Mouse (Mus musculus): Measurements from ENCODE around the gene Hpgds.

Gene Hpgds

DNA sequence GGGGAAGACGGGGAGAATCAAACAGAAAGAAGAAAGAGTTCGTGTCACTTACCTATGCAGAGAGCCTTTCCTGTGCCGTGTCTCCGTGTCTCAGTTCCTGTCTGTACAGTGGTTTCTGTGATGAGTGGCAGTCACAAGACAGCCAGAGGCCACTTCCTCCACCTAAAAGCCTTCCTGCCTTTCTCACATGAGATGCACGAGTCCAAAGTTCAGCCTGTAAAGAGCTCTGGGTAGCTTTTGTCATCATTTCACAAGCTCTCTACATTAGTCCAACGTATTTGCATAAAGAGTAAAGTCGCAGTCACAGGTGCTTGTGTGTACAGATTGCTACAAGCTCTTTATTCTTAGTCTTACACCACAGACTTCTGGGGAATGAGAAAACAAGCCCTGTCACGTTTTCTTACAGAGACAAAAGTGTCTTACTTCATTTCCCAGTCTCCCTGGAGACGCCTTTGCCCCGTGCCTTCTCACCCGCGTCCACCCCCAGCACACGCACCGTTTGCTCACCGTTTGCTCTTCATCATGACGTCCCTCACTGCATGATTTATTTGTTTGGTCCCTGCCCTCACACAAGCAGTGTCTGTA, at the start of gene Hpgds:
Gene Hpgds (minus strand): TSS at position 288 of the 585 bp plus-strand sequence.
- no peak for TF ChIP-seq GATA4 (IDR thresholded peaks at IDR 0.05; ENCODE audit: insufficient replicate concordance, low read length)

- TF ChIP-seq GATA4 (IDR thresholded peaks at IDR 0.05; ENCODE audit: insufficient replicate concordance, low read length): no peak
Measured at GRCm38 (mm10) chr6:65164977-65165376, 20.3 kb upstream of the Hpgds start.

GRCm38 (mm10) chr6:65164137-65164536, 19.4 kb upstream of the Hpgds start:
- TF ChIP-seq GATA4 (IDR thresholded peaks at IDR 0.05; ENCODE audit: insufficient replicate concordance, low read length): no peak

DNA sequence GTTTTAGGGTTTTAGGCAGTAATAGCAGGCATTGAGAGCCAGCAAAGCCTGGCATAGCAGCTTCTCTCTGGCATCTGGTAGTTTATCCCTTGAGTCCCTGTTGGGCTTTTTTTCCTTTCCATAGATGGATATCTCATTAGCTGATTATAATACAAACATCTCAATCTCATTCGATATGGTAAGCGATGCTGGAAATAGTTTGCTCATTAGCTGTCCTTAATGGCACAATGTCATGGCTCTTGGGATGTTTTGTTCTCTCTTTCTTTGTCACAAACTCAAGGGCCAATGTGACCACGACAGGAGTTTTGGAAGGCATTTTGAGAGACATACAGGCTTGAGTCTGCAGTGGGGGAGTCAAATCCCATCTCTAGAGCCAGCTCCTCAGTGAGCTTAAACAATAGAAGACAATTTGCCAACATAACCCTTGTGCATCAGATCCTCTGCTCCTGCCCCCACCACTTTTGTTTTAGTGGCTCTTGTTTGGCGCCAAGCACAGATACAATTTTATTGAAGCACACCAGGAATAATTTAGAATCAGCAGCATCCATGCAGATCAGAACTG, 14.8 kb upstream of the Hpgds start:
- TF ChIP-seq GATA4 (IDR thresholded peaks at IDR 0.05; ENCODE audit: insufficient replicate concordance, low read length): no peak

DNA sequence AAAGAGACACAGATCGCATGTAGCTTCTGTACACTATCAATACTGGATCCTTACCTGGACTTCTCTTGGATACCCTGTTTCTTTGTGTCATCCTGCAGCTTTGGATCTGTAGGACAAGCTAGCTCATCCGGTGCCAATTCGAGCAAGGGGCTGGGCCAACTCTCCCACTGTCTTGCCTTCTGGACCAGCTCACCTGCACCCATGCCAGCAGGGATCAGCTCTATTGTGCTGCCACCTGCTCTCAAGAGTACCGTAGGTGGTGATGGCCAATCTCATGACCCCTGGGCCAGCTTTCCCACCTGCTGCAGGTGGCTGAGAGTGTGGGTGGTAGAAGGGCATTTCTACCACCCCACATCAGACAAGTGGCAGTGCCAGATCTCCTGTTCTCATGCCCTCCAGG, 12.3 kb upstream of the Hpgds start:
- no peak for TF ChIP-seq GATA4 (IDR thresholded peaks at IDR 0.05; ENCODE audit: insufficient replicate concordance, low read length)

GRCm38 (mm10) chr6:65153570-65153969, 8.9 kb upstream of the Hpgds start:
- no peak for TF ChIP-seq GATA4 (IDR thresholded peaks at IDR 0.05; ENCODE audit: insufficient replicate concordance, low read length)

DNA sequence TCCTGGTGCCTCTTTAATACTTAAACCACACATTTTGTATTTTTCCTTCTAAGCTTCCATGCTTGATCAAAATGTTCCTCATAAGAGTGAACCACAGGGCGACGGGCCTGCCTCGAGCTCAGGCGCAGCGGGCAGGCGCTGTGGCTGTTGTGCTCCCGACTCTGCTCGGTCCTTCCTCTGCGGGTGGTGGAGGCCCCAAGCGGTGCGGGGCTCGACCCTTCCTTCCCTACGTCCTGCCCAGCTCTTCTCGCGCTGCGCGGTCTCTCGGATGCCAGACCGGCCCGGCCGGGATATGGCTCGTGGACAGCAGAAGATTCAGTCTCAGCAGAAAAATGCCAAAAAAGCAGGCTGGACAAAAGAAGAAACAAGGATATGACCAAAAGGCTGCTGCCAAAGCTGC, 6.0 kb upstream of the Hpgds start:
- no peak for TF ChIP-seq GATA4 (IDR thresholded peaks at IDR 0.05; ENCODE audit: insufficient replicate concordance, low read length)

- TF ChIP-seq GATA4 (IDR thresholded peaks at IDR 0.05; ENCODE audit: insufficient replicate concordance, low read length): no peak
Measured at GRCm38 (mm10) chr6:65146363-65146762, 1.7 kb upstream of the Hpgds start.

DNA sequence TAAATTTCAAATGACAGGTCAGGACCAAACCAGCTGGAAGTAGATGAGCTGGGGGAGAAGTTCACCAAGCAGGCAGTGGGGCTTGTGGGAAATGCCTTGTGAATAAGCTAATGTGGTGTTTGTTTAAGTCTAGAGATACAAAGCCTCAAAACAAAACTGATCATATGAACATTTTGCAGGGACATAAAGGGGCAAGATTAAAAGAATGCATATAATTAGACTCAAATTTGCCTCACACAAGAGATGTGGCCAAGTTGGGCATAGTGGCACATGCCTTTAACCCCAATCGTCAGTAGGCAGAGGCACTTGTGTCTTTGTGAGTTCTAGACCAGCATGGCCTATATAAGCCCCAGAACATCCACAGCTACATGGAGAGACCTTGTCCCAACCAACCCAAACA, 2.4 kb downstream of the Hpgds start:
- no peak for TF ChIP-seq GATA4 (IDR thresholded peaks at IDR 0.05; ENCODE audit: insufficient replicate concordance, low read length)

DNA sequence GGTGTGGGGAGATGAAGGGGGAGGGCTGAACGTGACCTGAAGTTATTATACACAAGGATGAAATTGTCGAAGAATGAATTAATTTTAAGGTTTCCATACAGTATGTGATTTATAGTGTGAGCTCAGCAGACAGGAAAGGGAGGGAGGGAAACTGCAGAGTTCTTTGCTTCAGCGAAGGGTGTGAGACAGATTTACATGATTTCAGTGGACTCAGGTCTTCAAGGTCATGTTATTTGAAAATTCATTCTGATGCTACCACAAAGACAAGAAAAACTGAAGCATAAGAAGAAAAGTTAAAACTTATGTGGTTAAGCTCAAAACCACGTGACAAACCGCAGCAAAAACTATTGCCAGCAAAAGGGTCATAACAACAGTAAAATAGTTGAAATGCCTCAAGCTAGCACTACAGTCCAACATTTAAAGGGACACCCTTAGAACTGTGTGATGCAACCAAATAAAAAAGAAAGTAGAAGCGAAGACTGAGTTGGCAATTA, 3.9 kb downstream of the Hpgds start:
- TF ChIP-seq GATA4 (IDR thresholded peaks at IDR 0.05; ENCODE audit: insufficient replicate concordance, low read length): no peak

- no peak for TF ChIP-seq GATA4 (IDR thresholded peaks at IDR 0.05; ENCODE audit: insufficient replicate concordance, low read length)
Measured at GRCm38 (mm10) chr6:65140082-65140749, 4.5 kb downstream of the Hpgds start.

DNA sequence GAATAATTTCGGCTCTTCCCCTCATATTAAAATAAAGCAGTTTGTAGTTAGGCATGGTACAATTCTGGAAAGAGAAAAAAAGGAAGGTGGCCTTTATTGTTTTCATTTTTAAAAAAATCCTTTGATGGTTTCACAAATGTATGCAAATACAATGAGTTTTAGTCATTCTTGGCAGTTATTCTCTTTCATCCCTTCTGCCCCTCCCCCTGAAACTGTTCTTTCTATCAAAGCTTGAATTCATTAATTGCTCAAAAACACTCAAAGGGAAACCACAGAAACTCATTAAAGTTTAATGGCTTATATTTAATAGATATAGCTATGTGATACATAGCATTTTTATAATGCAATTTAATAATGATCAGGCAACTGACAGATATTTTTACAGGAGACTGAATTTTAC, 6.5 kb downstream of the Hpgds start:
- TF ChIP-seq GATA4 (IDR thresholded peaks at IDR 0.05; ENCODE audit: insufficient replicate concordance, low read length): no peak

GRCm38 (mm10) chr6:65137802-65138201, 6.9 kb downstream of the Hpgds start:
- no peak for TF ChIP-seq GATA4 (IDR thresholded peaks at IDR 0.05; ENCODE audit: insufficient replicate concordance, low read length)

GRCm38 (mm10) chr6:65132376-65132775, 12.3 kb downstream of the Hpgds start:
- TF ChIP-seq GATA4 (IDR thresholded peaks at IDR 0.05; ENCODE audit: insufficient replicate concordance, low read length): no peak

DNA sequence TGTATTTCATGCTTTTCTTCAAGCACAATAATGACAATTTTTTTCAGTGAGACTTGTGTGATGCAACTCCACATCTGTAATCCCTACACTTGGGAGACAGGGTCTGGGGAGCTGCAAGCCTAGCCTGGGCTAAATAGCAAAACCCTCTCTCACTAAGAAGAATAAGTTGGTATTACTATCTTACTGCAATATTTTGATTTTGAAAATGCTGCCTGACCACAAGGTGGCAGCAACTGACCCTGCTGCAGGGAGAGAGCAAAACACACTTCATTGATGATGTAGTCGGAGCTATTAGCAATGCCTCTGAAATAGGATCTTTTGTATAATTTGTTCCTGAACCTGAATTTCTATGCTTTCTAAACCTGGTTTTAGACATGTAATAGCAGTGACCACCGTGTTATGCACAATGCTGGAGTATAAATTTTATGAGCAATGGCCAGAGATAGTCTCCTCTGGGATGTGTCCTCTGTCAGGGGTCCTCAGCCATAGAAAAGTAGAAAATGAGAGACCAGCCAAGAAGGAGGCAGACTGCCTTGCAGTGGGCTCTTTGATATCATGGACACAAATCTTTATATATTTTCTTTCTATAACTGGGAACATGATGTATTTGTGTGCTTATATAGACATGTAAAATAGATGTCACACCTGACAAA, 18.5 kb downstream of the Hpgds start:
- no peak for TF ChIP-seq GATA4 (IDR thresholded peaks at IDR 0.05; ENCODE audit: insufficient replicate concordance, low read length)

GRCm38 (mm10) chr6:65117540-65117939, 27.2 kb downstream of the Hpgds start:
- TF ChIP-seq GATA4 (IDR thresholded peaks at IDR 0.05; ENCODE audit: insufficient replicate concordance, low read length): no peak
